Mouse (Mus musculus): ENCODE results near the gene Tfrc. TPM values are rescaled to one million over a fixed set of nuclear protein-coding genes. Genes with fewer than 3 reads are reported as not detected.

Gene Tfrc
- polyA plus RNA-seq (2014; fragmentation: Illumina TruSeq; extraction: RNeasy Lipid Tissue Mini Kit (QIAGEN cat#74804); ENCODE audit: low read depth, low replicate concordance) = 417 TPM

DNA sequence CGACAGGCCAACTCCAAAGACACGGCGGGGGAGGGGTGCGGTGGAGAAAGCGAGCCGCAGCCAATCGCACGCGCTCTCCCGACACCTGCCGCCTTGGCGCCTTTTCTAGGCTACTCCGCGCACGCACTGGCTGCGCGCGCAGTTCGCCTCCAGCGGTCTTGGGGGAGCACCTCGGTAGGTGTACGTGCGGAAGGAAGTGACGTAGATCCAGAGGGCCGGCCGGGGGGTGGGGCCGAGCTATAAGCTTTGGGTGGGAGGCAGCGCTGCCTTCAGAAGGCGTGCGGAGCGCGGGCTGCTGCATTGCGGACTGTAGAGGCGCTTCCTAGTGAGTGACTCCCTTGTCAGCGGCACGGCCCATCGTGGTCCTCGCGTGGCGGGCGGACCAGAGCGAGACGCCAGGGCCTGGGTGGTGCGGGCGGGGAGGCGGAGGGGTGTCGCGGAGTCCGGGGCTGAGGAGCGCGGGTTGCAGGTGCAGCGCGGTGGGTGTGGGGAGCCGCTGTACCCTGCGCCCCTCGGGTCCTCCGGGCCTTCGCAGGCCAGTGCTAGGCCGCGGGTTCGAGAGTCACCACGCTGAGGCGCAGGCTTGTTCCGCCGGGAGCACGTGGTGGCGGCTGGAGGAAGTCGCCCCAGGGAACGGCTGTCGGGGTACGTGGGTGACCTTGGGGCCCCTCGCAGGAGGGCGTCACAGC lies at the start of gene Tfrc:
TSS of gene Tfrc (plus strand) at position 209 of the 689 bp plus-strand sequence.

DNA sequence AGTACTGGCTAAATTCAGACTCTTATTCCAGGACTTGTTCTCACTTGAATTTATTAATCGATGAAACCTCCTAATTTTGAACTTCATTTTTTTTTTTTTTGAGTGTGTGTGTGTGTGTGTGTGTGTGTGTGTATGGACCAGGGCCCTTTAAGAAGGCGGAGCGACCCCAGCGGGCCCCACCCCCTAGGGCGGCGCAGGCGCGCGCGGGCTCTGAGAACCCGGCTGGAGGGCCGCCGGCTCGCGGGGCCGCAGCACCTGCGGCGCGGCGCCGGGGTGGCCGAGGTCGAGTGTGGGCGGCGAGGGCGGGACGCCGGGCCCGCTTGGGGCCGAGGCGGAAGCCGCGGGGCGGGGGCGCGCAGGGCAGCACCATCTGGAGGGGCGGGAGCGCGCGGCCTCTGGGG lies 34.9 kb downstream of the Tfrc start, which contains the start of gene Tnk2:
TSS of gene Tnk2 (plus strand) at position 214 of the 401 bp plus-strand sequence.

Other genes starting within 250 kb of the Tfrc start
- gene Tm4sf19, start 208.4 kb upstream of the Tfrc start, polyA plus RNA-seq (2014; fragmentation: Illumina TruSeq; extraction: RNeasy Lipid Tissue Mini Kit (QIAGEN cat#74804); ENCODE audit: low read depth, low replicate concordance) = not detected
- 16.9 TPM for gene Tctex1d2, start 189.2 kb upstream of the Tfrc start, polyA plus RNA-seq (2014; fragmentation: Illumina TruSeq; extraction: RNeasy Lipid Tissue Mini Kit (QIAGEN cat#74804); ENCODE audit: low read depth, low replicate concordance)
- 36.9 TPM for gene Pcyt1a, start 178.0 kb upstream of the Tfrc start, polyA plus RNA-seq (2014; fragmentation: Illumina TruSeq; extraction: RNeasy Lipid Tissue Mini Kit (QIAGEN cat#74804); ENCODE audit: low read depth, low replicate concordance)
- 0.28 TPM for gene Slc51a, start 121.0 kb upstream of the Tfrc start, polyA plus RNA-seq (2014; fragmentation: Illumina TruSeq; extraction: RNeasy Lipid Tissue Mini Kit (QIAGEN cat#74804); ENCODE audit: low read depth, low replicate concordance)
- not detected for gene Zdhhc19, start 112.7 kb upstream of the Tfrc start, polyA plus RNA-seq (2014; fragmentation: Illumina TruSeq; extraction: RNeasy Lipid Tissue Mini Kit (QIAGEN cat#74804); ENCODE audit: low read depth, low replicate concordance)
- gene Tnk2, start 35.0 kb downstream of the Tfrc start, polyA plus RNA-seq (2014; fragmentation: Illumina TruSeq; extraction: RNeasy Lipid Tissue Mini Kit (QIAGEN cat#74804); ENCODE audit: low read depth, low replicate concordance) = 1.5 TPM
- 81.6 TPM for gene Muc4, start 127.0 kb downstream of the Tfrc start, polyA plus RNA-seq (2014; fragmentation: Illumina TruSeq; extraction: RNeasy Lipid Tissue Mini Kit (QIAGEN cat#74804); ENCODE audit: low read depth, low replicate concordance)
- 0.32 TPM for gene Muc20, start 188.5 kb downstream of the Tfrc start, polyA plus RNA-seq (2014; fragmentation: Illumina TruSeq; extraction: RNeasy Lipid Tissue Mini Kit (QIAGEN cat#74804); ENCODE audit: low read depth, low replicate concordance)
- not detected for gene Smbd1, start 201.6 kb downstream of the Tfrc start, polyA plus RNA-seq (2014; fragmentation: Illumina TruSeq; extraction: RNeasy Lipid Tissue Mini Kit (QIAGEN cat#74804); ENCODE audit: low read depth, low replicate concordance)

All from sigmoid colon, adult 10 weeks (tissue).